Mouse (Mus musculus) thymus, postnatal 25 days (tissue): ENCODE data around the gene Fsd1.
"Not testable (repeated sequence)": the region's sequence is repeated elsewhere in the genome, so short reads cannot be mapped to it uniquely, and the experiment has no call there.

Experiments used
- DNase-seq: peaks from one replicate; pipeline ENCODE4 v3.0.0; 2022

Fsd1 gene

GRCm38 (mm10) chr17:55986030-55986961 lies at the start of gene Fsd1:
Fsd1 (plus strand) TSS chr17:55986509.
- peak; percentile 32 for DNase-seq

GRCm38 (mm10) chr17:55944387-55944865 lies 41.9 kb upstream of the Fsd1 start:
- not testable (repeated sequence) for DNase-seq

- peak; percentile 82 for DNase-seq
Observed at GRCm38 (mm10) chr17:55944866-55945682, 41.2 kb upstream of the Fsd1 start.

GRCm38 (mm10) chr17:55945696-55946095 lies 40.6 kb upstream of the Fsd1 start:
- no peak for DNase-seq

- DNase-seq: no peak
Observed at GRCm38 (mm10) chr17:55948647-55949046, 37.7 kb upstream of the Fsd1 start.

GRCm38 (mm10) chr17:55949400-55949799 lies 36.9 kb upstream of the Fsd1 start, which contains the start of gene Zfp119b:
Zfp119b (minus strand) TSS chr17:55949500.
- no peak for DNase-seq

- no peak for DNase-seq
Observed at GRCm38 (mm10) chr17:55950601-55951000, 35.7 kb upstream of the Fsd1 start.

GRCm38 (mm10) chr17:55952041-55952440 lies 34.3 kb upstream of the Fsd1 start:
- no peak for DNase-seq

GRCm38 (mm10) chr17:55952447-55953027 lies 33.8 kb upstream of the Fsd1 start, which contains the start of gene Ebi3:
Ebi3 (plus strand) TSS chr17:55952640.
- no peak for DNase-seq

- no peak for DNase-seq
Observed at GRCm38 (mm10) chr17:55953751-55954150, 32.6 kb upstream of the Fsd1 start.

- no peak for DNase-seq
Observed at GRCm38 (mm10) chr17:55954229-55954628, 32.1 kb upstream of the Fsd1 start.

- DNase-seq: peak; percentile 55
Observed at GRCm38 (mm10) chr17:55956129-55956528, 30.2 kb upstream of the Fsd1 start.

GRCm38 (mm10) chr17:55956591-55956990 lies 29.7 kb upstream of the Fsd1 start:
- DNase-seq: no peak

GRCm38 (mm10) chr17:55957168-55957567 lies 29.1 kb upstream of the Fsd1 start:
- peak; percentile 71 for DNase-seq

GRCm38 (mm10) chr17:55957726-55958583 lies 28.4 kb upstream of the Fsd1 start:
- DNase-seq: no peak

- DNase-seq: no peak
Observed at GRCm38 (mm10) chr17:55958584-55958886, 27.8 kb upstream of the Fsd1 start.

- peak; percentile 92 for DNase-seq
Observed at GRCm38 (mm10) chr17:55958918-55959728, 27.2 kb upstream of the Fsd1 start, which contains the start of gene Yju2. Yju2 (plus strand) TSS chr17:55959099.

GRCm38 (mm10) chr17:55959946-55960740 lies 26.2 kb upstream of the Fsd1 start:
- DNase-seq: no peak

GRCm38 (mm10) chr17:55960791-55961190 lies 25.5 kb upstream of the Fsd1 start:
- DNase-seq: no peak

- DNase-seq: no peak
Observed at GRCm38 (mm10) chr17:55961631-55962030, 24.7 kb upstream of the Fsd1 start.
